Mouse (Mus musculus) embryonic facial prominence, embryonic 10.5 days (tissue): ENCODE results near the gene B4galt7. TPM values are rescaled to one million over a fixed set of nuclear protein-coding genes. Genes with fewer than 3 reads are reported as not detected.

ENCODE experiments used
- DNase-seq: peaks from one replicate; pipeline ENCODE4 v3.0.0-alpha.2; 2017; ENCODE audit warnings: low spot score
- H3K27ac ChIP-seq: fragments of 300-500 bp; sonication (generic); replicated peaks from 2 replicates; pipeline ENCODE4 v1.5.1; 2016; ENCODE audit warnings: mild to moderate bottlenecking
- H3K27me3 ChIP-seq: fragments of 300-500 bp; sonication (generic); replicated peaks from 2 replicates; pipeline ENCODE4 v1.6.1; 2016; ENCODE audit warnings: low read depth, mild to moderate bottlenecking; ENCODE audit not compliant: poor library complexity, severe bottlenecking
- H3K36me3 ChIP-seq: fragments of 300-500 bp; sonication (generic); replicated peaks from 2 replicates; pipeline ENCODE4 v1.6.1; 2016; ENCODE audit warnings: mild to moderate bottlenecking, moderate library complexity
- H3K4me1 ChIP-seq: fragments of 300-500 bp; sonication (generic); 2 replicates; pipeline ENCODE4 v1.6.1; 2016
- H3K4me3 ChIP-seq: fragments of 300-500 bp; sonication (generic); 2 replicates; pipeline ENCODE4 v1.5.1; 2016; ENCODE audit warnings: mild to moderate bottlenecking, moderate library complexity
- H3K9me3 ChIP-seq: fragments of 300-500 bp; sonication (generic); 2 replicates; pipeline ENCODE4 v1.6.1; 2016; ENCODE audit warnings: mild to moderate bottlenecking
- WGBS: fragments of 180-500 bp; shearing (Covaris S2); methylation state at CpG from one replicate; pipeline ENCODE4 v1.1.7; 2016; 5-methylcytosine and 5-hydroxymethylcytosine counted together
- polyA plus RNA-seq: library from polyadenylated mRNA; unstranded; fragments of >200 nt; fragmentation: Nextera tagmentation; extraction: Ambion mirVana; gene quantifications from 2 replicates; pipeline ENCODE4 v1.2.1, GENCODE M21; 2016

B4galt7 gene
- polyA plus RNA-seq, 1 experiment from 2014 or later: 30.1 TPM

DNA sequence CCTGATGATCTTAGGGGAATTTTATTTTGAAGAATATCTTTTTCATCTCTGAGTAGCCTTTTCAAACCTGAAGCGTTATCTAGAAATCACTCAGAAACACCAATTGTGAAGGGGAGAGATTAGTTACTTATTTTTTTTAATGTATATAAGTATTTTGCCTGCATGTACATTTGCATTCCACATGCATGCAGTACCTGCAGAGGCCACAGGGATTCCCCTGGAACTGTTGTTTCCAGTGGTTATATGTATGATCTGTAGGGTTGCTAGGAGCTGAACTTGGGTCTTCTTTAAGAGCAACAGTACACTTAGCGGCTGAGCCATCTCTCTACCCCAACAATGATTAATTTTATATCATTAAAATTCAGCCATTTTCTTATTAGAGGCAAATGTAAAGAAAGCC, 44.8 kb downstream of the B4galt7 start:
- H3K4me1 ChIP-seq: no peaks in the 10 kb centered on the region
- no peak overlapping the region for H3K4me3 ChIP-seq
- WGBS: 94% methylated on average over 2 of the region's 2 CpGs
- no peak overlapping the region for H3K27ac ChIP-seq
- no peaks in the 10 kb centered on the region for H3K27me3 ChIP-seq
- peaks cover 94% of the 10 kb centered on the region for H3K36me3 ChIP-seq
- no peaks in the 10 kb centered on the region for H3K9me3 ChIP-seq
- DNase-seq: peak; percentile 40

DNA sequence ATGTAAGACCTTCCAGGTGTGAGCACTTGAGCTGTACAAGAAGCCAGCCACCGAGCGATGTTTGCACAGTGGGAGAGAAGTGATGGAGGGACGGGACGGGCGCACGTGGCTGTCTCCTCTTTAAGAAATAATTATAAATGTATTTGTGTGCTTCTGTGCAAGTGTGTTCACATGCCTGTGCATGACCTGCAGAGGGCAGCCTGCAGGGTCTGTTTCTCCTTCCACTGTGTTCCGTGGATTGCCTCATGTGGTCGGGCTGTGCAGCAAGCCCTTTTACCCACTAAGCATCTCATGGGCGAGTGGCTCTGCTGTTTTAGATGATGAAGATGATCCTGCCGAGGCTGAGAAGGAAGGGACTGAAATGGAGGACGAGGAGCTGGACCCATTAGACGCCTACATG, 50.4 kb downstream of the B4galt7 start:
- Histone ChIP-seq H3K9me3 (no peaks in the 10 kb centered on the region), H3K4me3 (no peak overlapping the region), H3K27me3 (no peaks in the 10 kb centered on the region), H3K36me3 (peaks cover 100% of the 10 kb centered on the region), H3K4me1 (no peaks in the 10 kb centered on the region), H3K27ac (no peak overlapping the region)
- no peak for DNase-seq
- WGBS: 90% methylated on average over 12 of the region's 12 CpGs

DNA sequence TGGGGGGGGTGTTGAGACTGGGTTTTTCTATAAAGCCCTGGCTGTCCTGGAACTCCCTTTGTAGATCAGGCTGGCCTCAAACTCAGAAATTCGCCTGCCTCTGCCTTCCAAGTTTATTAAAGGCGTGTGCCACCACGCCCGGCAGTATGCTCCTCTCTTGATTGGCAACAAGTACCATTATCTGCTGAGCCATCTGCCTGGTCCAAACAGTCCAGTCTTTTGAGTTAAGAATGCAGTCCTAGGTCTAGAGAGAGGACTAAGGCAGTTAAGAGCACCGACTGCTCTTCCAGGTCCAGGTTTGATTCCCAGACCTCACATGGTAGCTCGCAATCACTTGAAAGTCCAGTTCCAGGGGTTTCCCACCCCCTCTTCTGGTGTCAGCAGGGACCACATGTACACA, 51.3 kb downstream of the B4galt7 start:
- H3K4me3 ChIP-seq: no peak overlapping the region
- no peak overlapping the region for H3K27ac ChIP-seq
- DNase-seq: no peak
- no peaks in the 10 kb centered on the region for H3K9me3 ChIP-seq
- peaks cover 100% of the 10 kb centered on the region for H3K36me3 ChIP-seq
- H3K4me1 ChIP-seq: no peaks in the 10 kb centered on the region
- WGBS: 91% methylated on average over 6 of the region's 6 CpGs
- H3K27me3 ChIP-seq: no peaks in the 10 kb centered on the region

Other genes starting within 250 kb of the B4galt7 start
- gene Lman2, start 237.1 kb upstream of the B4galt7 start, polyA plus RNA-seq: 101 and 110 TPM in 2 replicates
- gene Rgs14, start 230.2 kb upstream of the B4galt7 start, polyA plus RNA-seq: 0.54 and 0.97 TPM in 2 replicates
- not detected in 2 replicates for gene Slc34a1, start 201.7 kb upstream of the B4galt7 start, polyA plus RNA-seq
- not detected in 2 replicates for gene Pfn3, start 184.7 kb upstream of the B4galt7 start, polyA plus RNA-seq
- 0.13 TPM in 1 of 2 replicates, not detected in the other for gene F12, start 173.1 kb upstream of the B4galt7 start, polyA plus RNA-seq
- 65.2 and 65.6 TPM in 2 replicates for gene Grk6, start 154.8 kb upstream of the B4galt7 start, polyA plus RNA-seq
- gene Prr7, start 135.6 kb upstream of the B4galt7 start, polyA plus RNA-seq: 0.54 TPM in 2 replicates
- 412 and 419 TPM in 2 replicates for gene Dbn1, start 111.8 kb upstream of the B4galt7 start, polyA plus RNA-seq
- gene Pdlim7, start 86.2 kb upstream of the B4galt7 start, polyA plus RNA-seq: 209 and 215 TPM in 2 replicates
- gene Dok3, start 70.6 kb upstream of the B4galt7 start, polyA plus RNA-seq: 3.6 and 4.2 TPM in 2 replicates
- gene Ddx41, start 63.2 kb upstream of the B4galt7 start, polyA plus RNA-seq: 90.0 and 93.5 TPM in 2 replicates
- gene Fam193b, start 28.8 kb upstream of the B4galt7 start, polyA plus RNA-seq: 62.7 and 67.3 TPM in 2 replicates
- gene Tmed9, start 26.2 kb upstream of the B4galt7 start, polyA plus RNA-seq: 120 and 121 TPM in 2 replicates
- 52.6 and 53.6 TPM in 2 replicates for gene Caml, start 23.1 kb downstream of the B4galt7 start, polyA plus RNA-seq
- 44.7 and 47.4 TPM in 2 replicates for gene Ddx46, start 35.1 kb downstream of the B4galt7 start, polyA plus RNA-seq
- 55.5 and 60.7 TPM in 2 replicates for gene B230219D22Rik, start 93.2 kb downstream of the B4galt7 start, polyA plus RNA-seq
- 65.1 and 68.0 TPM in 2 replicates for gene Txndc15, start 114.8 kb downstream of the B4galt7 start, polyA plus RNA-seq
- gene Pcbd2, start 127.5 kb downstream of the B4galt7 start, polyA plus RNA-seq: 36.3 and 43.7 TPM in 2 replicates
- not detected in 2 replicates for gene Catsper3, start 184.7 kb downstream of the B4galt7 start, polyA plus RNA-seq
- gene Pitx1, start 236.3 kb downstream of the B4galt7 start, polyA plus RNA-seq: 44.2 and 52.9 TPM in 2 replicates